Mouse (Mus musculus): Measurements from ENCODE around the gene Gnaq. TPM values are rescaled to one million over a fixed set of nuclear protein-coding genes. Genes with fewer than 3 reads are reported as not detected.
"Not testable (repeated sequence)": the region's sequence is repeated elsewhere in the genome, so short reads cannot be mapped to it uniquely, and the experiment has no call there.

Gene Gnaq
- total RNA-seq, 4 experiments from 2014 or later: 20.5 to 23.7 (median 21.6) TPM

GRCm38 (mm10) chr19:16259786-16260434 lies 127.3 kb downstream of the Gnaq start:
- DNase-seq (ENCODE audit: low spot score): no peak

- no peak for DNase-seq (ENCODE audit: low spot score)
Observed at GRCm38 (mm10) chr19:16260435-16260832, 127.8 kb downstream of the Gnaq start.

DNA sequence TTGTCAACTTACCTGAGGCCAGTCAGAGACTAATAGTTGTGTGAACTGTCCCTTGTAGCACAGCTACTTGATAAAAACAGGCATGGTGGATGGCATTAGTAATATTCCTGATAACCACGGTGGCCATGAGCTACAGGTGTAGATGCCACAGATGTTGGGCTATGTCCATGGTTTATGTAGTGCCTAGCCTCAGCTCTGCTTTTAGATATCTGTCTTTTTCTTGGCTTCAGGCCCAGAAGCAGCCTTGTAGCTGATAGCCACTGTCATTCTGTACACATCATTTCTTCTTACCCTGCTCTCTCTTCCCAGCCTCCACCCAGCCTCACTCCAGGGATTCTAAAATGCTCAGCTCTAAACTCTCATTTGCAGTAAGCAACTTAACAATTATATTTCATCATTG lies 128.3 kb downstream of the Gnaq start:
- DNase-seq (ENCODE audit: low spot score): no peak

GRCm38 (mm10) chr19:16261631-16262030 lies 129.0 kb downstream of the Gnaq start:
- DNase-seq (ENCODE audit: low spot score): no peak

DNA sequence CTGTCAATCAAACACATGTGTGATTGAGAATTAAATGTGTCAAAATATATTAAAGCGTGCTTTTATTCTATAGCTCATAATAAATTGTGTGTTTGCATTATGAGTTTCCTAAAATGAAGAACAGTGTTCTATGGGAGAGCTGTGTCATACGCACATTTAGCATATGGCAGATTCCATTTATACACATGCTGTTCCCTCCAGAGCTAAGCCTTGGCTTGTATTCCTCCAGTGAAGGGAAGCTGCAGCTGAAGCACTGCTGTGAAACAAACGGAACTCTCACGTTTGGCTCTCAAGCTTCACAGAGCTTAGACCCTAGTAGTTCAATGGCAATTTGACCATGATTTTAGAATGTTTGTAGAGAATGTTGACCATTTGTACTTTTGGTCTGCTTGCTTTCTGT lies 129.7 kb downstream of the Gnaq start:
- DNase-seq (ENCODE audit: low spot score): no peak

DNA sequence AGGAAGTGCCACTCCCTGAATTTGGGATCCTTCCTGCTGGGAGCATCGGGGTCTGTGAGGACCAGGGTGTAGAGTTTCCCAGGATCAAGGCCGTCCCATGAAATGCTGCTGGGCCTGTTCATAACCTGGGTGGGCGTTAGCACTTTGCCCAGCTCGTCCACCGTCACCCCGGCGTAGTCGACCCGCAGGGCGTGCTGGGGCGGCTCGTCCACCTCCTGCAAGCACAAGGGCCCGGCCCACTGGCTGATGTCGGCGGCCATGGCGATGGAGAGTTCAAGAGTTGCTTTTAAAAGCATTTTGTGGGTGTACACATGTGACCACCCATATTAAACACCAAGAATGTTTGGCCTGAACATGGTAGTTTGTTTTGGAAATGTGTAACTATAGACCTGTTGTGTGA lies 134.7 kb downstream of the Gnaq start:
- not testable (repeated sequence) for DNase-seq (ENCODE audit: low spot score)

GRCm38 (mm10) chr19:16270236-16270635 lies 137.6 kb downstream of the Gnaq start:
- no peak for DNase-seq (ENCODE audit: low spot score)

- DNase-seq (ENCODE audit: low spot score): no peak
Observed at GRCm38 (mm10) chr19:16271002-16271401, 138.4 kb downstream of the Gnaq start.

- DNase-seq (ENCODE audit: low spot score): no peak
Observed at GRCm38 (mm10) chr19:16273021-16273420, 140.4 kb downstream of the Gnaq start.

DNA sequence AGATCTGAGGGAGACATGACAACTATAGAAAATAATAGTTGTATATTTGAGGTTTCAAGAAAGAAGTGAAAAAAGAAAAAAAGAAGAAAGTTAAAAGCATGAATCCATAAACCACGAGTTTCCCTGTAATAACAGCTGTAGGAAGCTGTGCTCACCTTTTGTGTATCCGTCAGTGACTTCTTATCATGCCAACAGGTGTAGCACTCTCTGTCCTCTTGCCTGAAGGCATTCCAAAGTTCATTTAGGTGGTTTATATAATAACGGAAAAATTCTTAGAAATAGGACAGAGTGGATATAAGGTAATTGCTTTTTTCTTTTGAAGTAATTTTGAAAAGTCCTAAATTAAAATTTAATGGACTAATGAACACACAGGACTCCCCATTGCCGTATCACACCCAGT lies 147.6 kb downstream of the Gnaq start:
- DNase-seq (ENCODE audit: low spot score): no peak

DNA sequence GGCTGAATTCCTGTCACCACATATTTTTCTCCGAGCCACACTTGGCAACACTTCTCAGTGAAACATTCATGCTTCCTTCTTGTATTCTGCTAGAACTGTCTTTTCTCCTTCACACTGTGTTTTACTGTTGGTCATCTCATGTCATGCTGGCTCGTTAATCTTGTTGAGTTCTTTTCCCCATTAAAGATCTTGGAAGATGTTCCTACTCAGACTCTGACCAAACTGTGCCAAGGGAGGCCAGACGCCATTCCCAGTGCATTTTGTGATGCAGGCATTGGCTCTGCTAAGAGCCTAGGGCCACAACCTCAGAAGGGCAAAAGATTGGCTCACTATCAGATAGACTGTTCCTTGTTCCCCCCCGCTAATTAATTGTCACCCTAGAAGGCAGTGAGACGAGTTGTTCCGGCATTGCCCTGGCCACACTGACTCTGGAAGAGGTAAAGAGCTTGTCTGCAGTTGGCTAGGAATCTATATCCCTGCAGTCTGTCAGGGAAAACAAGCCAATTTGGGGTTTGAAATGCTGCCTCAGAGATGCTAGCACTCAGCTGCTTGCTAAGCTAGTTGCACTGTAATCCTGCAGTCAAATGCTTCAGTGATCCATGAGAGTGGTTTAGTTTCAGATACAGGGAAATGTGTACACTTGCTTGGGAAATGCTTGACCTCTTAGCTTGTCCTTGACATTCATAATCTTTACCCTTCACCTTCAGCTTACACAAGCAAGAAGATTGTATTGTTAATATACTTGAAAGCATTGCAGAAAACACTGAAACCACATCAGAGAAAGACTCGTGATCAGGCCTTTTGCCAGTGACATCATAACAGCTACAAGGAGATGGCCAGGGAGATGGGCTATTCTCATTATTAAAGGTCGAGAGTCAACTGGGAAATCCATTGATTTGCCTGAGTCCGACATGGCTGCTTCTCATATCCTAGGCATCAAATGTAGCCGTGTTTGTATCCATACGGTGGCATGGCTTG lies 152.7 kb downstream of the Gnaq start:
- DNase-seq (ENCODE audit: low spot score): peak; percentile 13

- peak; percentile 34 for DNase-seq (ENCODE audit: low spot score)
Observed at GRCm38 (mm10) chr19:16286451-16287175, 154.0 kb downstream of the Gnaq start.

DNA sequence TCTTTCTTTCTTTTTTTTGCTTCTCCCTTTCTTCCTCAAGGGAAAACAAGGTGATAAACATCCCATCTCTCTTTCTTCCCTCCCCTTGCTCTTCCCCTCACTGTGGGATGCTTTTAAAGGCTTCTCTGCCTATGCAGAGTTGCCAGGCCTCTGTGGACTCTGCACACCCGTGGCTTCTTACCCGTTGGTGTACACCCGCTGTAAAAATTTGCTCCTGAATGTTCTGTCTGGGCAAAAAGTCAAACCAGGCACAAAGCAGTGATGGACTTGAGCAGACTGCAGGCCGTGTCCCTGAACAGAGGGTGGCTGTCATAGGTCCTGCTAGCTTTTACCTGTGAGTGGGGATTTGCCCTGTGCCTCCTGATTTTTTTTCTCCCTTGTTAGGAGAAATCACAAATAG lies 154.7 kb downstream of the Gnaq start:
- DNase-seq (ENCODE audit: low spot score): no peak

- no peak for DNase-seq (ENCODE audit: low spot score)
Observed at GRCm38 (mm10) chr19:16287971-16288370, 155.3 kb downstream of the Gnaq start.

DNA sequence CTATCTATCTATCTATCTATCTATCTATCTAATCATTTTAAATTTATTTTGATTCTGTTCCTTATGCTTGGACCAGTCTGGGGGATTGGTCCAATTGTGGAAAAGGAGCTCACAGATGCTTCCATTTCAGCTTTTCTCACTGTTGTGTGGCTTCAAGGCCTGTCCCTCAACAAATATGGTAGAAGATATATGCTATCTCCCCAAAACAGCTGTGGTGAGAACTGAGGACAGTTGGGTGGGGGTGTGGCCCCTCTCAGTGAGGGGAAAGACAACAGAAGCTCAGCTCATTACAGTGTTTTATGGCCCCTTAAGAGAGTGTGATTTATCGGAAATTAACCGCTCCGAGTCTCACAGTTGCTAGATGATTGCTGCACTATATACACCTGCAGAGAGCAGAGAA lies 158.5 kb downstream of the Gnaq start:
- no peak for DNase-seq (ENCODE audit: low spot score)

GRCm38 (mm10) chr19:16292056-16292608 lies 159.5 kb downstream of the Gnaq start:
- no peak for DNase-seq (ENCODE audit: low spot score)

DNA sequence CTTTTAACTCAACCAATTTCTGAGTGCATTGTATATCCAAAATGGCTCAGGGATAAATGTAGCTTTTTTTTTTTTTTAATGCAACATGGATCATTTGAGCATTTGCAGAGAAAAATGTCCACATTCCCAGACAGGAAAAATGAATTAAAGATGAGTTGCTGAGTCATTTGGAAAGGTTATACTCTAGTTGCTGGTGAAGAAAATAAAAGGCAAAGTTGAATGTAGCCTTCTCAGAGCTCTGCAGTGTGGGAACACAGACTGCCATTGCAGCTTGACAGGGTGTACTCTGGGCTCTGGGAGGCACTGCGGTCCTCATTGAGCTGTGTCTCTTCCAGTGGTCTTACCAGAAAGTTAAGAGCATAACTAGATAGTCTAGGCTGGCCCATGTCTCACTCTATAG lies 160.3 kb downstream of the Gnaq start:
- DNase-seq (ENCODE audit: low spot score): no peak

DNA sequence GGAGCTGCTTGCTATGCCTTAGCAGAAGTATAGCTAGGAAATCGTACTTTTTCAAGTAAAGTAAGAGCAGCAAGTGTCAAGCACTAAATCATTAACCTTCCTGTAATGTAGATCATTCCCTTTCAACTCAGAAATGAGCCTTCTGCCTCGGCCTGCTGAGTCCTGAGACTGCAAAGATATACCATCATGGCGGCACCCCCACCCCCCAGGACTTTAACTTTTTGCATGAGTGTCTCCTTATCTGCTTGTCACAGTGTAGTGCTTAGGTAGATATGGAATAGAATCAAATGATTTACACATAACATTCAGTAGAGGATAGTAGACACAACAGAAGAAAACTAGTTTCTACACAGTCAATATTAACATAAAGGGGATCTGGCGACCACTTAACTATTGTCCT lies 167.8 kb downstream of the Gnaq start:
- DNase-seq (ENCODE audit: low spot score): no peak

DNA sequence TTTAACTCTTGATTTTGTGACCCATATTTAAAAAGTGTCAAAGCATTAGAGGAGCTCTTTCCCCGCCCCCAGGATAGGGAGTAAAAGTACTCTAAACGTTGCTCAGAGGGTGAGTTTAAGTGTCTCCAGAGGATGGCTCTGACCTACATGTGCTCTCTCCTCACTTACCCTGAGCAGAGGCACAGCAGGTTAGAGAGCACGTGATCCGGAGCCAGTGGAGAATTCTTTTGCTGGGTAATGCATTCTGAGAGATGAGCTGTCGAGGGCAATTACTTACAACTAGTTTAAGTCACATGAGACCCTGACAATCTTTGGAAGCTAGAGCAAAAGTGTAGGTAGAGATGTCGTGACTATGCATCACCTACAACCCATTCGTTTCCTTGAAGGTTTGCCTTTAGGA lies 168.7 kb downstream of the Gnaq start:
- no peak for DNase-seq (ENCODE audit: low spot score)

DNA sequence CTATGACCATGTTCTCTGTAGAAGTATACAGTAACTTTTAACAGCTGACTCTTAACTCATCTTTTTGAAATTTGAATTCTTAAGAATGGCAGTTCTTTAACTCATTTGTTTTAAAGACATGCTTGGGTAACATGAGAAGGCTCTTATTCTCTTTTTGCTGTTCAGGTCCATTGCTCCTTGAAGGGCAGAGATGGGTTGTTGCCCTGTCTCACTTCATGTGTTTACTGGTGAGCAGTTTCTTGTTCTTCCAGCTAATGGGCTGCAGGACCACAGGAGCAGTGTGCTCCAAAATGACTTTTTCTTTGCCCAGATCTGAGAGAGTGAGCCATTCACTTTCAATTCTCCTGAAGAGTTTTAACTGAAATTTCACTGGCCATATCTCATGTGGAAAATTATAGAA lies 176.4 kb downstream of the Gnaq start:
- DNase-seq (ENCODE audit: low spot score): no peak

GRCm38 (mm10) chr19:16314295-16314821 lies 181.7 kb downstream of the Gnaq start:
- DNase-seq (ENCODE audit: low spot score): no peak

- no peak for DNase-seq (ENCODE audit: low spot score)
Observed at GRCm38 (mm10) chr19:16315525-16315924, 182.9 kb downstream of the Gnaq start.
